Mouse (Mus musculus): ENCODE measurements around the gene F2rl3. TPM values are rescaled to one million over a fixed set of nuclear protein-coding genes. Genes with fewer than 3 reads are reported as not detected.

The F2rl3 gene
- 10.9 TPM for polyA plus RNA-seq (2017; shearing (Covaris generic))

DNA sequence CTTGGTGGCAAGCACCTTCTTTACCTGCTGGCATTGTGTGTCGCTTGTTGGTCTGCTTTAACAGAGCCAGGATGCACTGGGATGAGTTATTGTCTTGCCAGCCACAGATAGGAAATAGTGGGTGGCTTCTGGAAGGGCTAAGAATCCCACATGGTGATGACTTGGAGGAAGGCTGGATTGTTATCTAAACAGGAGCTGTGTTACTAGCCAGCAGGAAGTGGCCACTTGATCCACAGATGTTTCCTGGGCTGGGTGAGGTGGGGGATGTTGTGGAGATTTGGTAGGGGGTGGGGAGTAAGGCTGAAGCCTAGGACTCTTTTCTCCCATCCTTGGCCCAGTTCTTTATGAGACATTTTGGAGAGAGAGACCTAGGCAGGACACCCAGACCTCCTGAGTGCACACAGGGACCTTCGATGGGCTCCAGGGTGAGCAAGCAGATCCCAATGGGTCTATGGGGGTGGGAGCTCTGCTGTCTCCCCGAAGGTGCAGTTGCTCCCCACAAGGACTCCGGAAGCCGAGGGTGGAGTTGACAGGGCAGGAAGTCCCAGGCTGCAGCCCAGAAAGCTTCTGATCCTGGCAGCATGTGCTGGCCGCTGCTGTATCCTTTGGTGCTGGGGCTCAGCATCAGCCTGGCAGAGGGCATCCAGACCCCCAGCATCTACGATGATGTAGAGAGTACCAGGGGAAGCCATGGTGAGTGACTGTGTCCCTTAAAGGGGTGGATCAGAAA is at the start of gene F2rl3:
F2rl3 (plus strand) TSS at position 559 of the 730 bp plus-strand sequence.

DNA sequence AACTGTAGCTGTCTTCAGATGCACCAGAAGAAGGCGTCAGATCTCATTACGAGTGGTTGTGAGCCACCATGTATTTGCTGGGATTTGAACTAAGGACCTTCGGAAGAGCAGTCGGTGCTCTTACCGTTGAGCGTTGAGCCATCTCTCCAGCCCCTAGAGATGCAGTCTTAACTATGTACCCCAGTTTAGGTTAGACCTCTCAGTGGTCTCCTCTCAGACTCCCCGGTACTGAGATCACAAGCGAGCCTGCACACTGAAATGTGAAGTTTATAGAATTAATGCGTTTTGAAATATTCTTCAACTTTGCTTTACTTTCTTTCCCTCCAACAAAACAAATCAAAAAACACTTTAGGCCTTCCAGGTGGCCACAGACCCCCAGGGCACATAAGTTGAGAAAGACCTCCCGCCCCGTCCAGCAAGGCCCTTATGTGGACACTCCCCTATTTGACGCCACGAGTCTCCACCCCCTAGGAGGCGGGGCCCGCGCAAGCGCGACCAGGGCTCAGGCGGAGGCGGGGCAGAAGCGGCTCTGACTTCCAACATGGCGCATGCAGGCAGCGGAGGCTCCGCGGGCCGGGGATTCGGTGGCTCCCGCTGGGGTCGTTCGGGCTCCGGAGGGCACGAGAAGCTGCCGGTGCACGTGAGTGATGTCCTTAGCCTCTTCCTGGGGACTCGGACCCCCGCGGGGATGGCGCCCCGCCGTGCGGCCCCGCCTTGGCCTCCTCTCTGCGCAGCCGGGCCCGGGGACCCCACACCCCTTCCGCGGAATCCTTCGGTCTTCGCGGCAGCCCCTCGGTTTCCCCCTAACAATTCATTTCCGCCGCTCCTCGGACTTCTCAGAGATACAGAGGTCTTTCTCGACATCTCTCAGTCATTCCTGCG is 38.7 kb upstream of the F2rl3 start, which contains the start of gene Sin3b:
Sin3b (plus strand) TSS at position 517 of the 882 bp plus-strand sequence.

Other genes with a start within 250 kb of the F2rl3 start
- 8.3 TPM for gene Med26, start 213.6 kb upstream of the F2rl3 start, polyA plus RNA-seq (2017; shearing (Covaris generic))
- 65.2 TPM for gene Smim7, start 190.8 kb upstream of the F2rl3 start, polyA plus RNA-seq (2017; shearing (Covaris generic))
- gene Tmem38a, start 189.8 kb upstream of the F2rl3 start, polyA plus RNA-seq (2017; shearing (Covaris generic)) = 2.9 TPM
- not detected for gene Nwd1, start 115.2 kb upstream of the F2rl3 start, polyA plus RNA-seq (2017; shearing (Covaris generic))
- gene Sin3b, start 38.6 kb upstream of the F2rl3 start, polyA plus RNA-seq (2017; shearing (Covaris generic)) = 216 TPM